Mouse (Mus musculus): ENCODE results near the gene Aloxe3.

The Aloxe3 gene

GRCm38 (mm10) chr11:69125041-69125851, 450 bp upstream of the Aloxe3 start:
- peak; percentile 98 for DNase-seq (ENCODE audit: low read depth)

GRCm38 (mm10) chr11:69125919-69126705, 416 bp downstream of the Aloxe3 start:
- DNase-seq (ENCODE audit: low read depth) = no peak

GRCm38 (mm10) chr11:69126706-69127095, 1.0 kb downstream of the Aloxe3 start:
- no peak for DNase-seq (ENCODE audit: low read depth)

- no peak for DNase-seq (ENCODE audit: low read depth)
These were observed 2.9 kb downstream of the Aloxe3 start for GRCm38 (mm10) chr11:69128426-69129122.

GRCm38 (mm10) chr11:69133566-69133922, 7.8 kb downstream of the Aloxe3 start:
- no peak for DNase-seq (ENCODE audit: low read depth)

GRCm38 (mm10) chr11:69133923-69134621, 8.4 kb downstream of the Aloxe3 start:
- DNase-seq (ENCODE audit: low read depth) = no peak

- no peak for DNase-seq (ENCODE audit: low read depth)
These were observed 8.9 kb downstream of the Aloxe3 start for GRCm38 (mm10) chr11:69134622-69134968.

- no peak for DNase-seq (ENCODE audit: low read depth)
These were observed 9.7 kb downstream of the Aloxe3 start for GRCm38 (mm10) chr11:69135361-69135760.

GRCm38 (mm10) chr11:69147546-69147945, 21.9 kb downstream of the Aloxe3 start:
- DNase-seq (ENCODE audit: low read depth) = no peak

- DNase-seq (ENCODE audit: low read depth) = no peak
These were observed 22.8 kb downstream of the Aloxe3 start for GRCm38 (mm10) chr11:69148451-69148960.

- no peak for DNase-seq (ENCODE audit: low read depth)
These were observed 24.0 kb downstream of the Aloxe3 start for GRCm38 (mm10) chr11:69149728-69150127.

- peak; percentile 59 for DNase-seq (ENCODE audit: low read depth)
These were observed 24.7 kb downstream of the Aloxe3 start for GRCm38 (mm10) chr11:69150444-69150843.

GRCm38 (mm10) chr11:69151004-69151403, 25.3 kb downstream of the Aloxe3 start:
- DNase-seq (ENCODE audit: low read depth) = no peak

- DNase-seq (ENCODE audit: low read depth) = no peak
These were observed 28.1 kb downstream of the Aloxe3 start for GRCm38 (mm10) chr11:69153831-69154230.

GRCm38 (mm10) chr11:69155351-69155750, 29.7 kb downstream of the Aloxe3 start:
- no peak for DNase-seq (ENCODE audit: low read depth)

GRCm38 (mm10) chr11:69156800-69157199, 31.1 kb downstream of the Aloxe3 start, which contains the start of gene Alox12b:
Gene Alox12b, plus strand, starts transcription at chr11:69156989.
- DNase-seq (ENCODE audit: low read depth) = no peak

- DNase-seq (ENCODE audit: low read depth) = no peak
These were observed 43.6 kb downstream of the Aloxe3 start for GRCm38 (mm10) chr11:69169313-69169712.

GRCm38 (mm10) chr11:69171626-69172025, 45.9 kb downstream of the Aloxe3 start:
- peak; percentile 49 for DNase-seq (ENCODE audit: low read depth)

- peak; percentile 59 for DNase-seq (ENCODE audit: low read depth)
These were observed 46.9 kb downstream of the Aloxe3 start for GRCm38 (mm10) chr11:69172606-69173005.

GRCm38 (mm10) chr11:69174722-69175121, 49.0 kb downstream of the Aloxe3 start:
- no peak for DNase-seq (ENCODE audit: low read depth)

GRCm38 (mm10) chr11:69178525-69178924, 52.8 kb downstream of the Aloxe3 start:
- no peak for DNase-seq (ENCODE audit: low read depth)

- DNase-seq (ENCODE audit: low read depth) = no peak
These were observed 53.8 kb downstream of the Aloxe3 start for GRCm38 (mm10) chr11:69179512-69179911.
